Mouse (Mus musculus) ES-CJ7 (cell line): Measurements from ENCODE around the gene Zbed5.

Experiments used
- DNase-seq: peaks from one replicate; pipeline ENCODE4 v3.0.0; 2011; ENCODE audit warnings: low read depth, low spot score

The Zbed5 gene

GRCm38 (mm10) chr5:129908242-129908965 is 12.9 kb downstream of the Zbed5 start, which contains the start of gene Nupr1l:
Nupr1l (plus strand) TSS chr5:129908540.
- DNase-seq, result peak; percentile 80

GRCm38 (mm10) chr5:129909147-129909546 is 13.6 kb downstream of the Zbed5 start:
- no peak for DNase-seq

- peak; percentile 59 for DNase-seq
Measured at GRCm38 (mm10) chr5:129909591-129909990, 14.1 kb downstream of the Zbed5 start.

GRCm38 (mm10) chr5:129914024-129914423 is 18.5 kb downstream of the Zbed5 start:
- DNase-seq, result peak; percentile 84

GRCm38 (mm10) chr5:129915491-129915890 is 20.0 kb downstream of the Zbed5 start:
- peak; percentile 79 for DNase-seq

GRCm38 (mm10) chr5:129918065-129918651 is 22.6 kb downstream of the Zbed5 start:
- DNase-seq, result peak; percentile 71

- DNase-seq, result peak; percentile 41
Measured at GRCm38 (mm10) chr5:129918752-129919151, 23.2 kb downstream of the Zbed5 start.

- peak; percentile 65 for DNase-seq
Measured at GRCm38 (mm10) chr5:129919320-129919719, 23.8 kb downstream of the Zbed5 start.

- DNase-seq, result peak; percentile 62
Measured at GRCm38 (mm10) chr5:129921972-129922371, 26.4 kb downstream of the Zbed5 start.

GRCm38 (mm10) chr5:129924820-129925452 is 29.4 kb downstream of the Zbed5 start:
- no peak for DNase-seq

GRCm38 (mm10) chr5:129925933-129926332 is 30.4 kb downstream of the Zbed5 start:
- no peak for DNase-seq

- peak; percentile 42 for DNase-seq
Measured at GRCm38 (mm10) chr5:129929924-129930855, 34.7 kb downstream of the Zbed5 start.

GRCm38 (mm10) chr5:129936941-129937340 is 41.4 kb downstream of the Zbed5 start:
- no peak for DNase-seq

- DNase-seq, result no peak
Measured at GRCm38 (mm10) chr5:129940281-129940680, 44.8 kb downstream of the Zbed5 start.

- no peak for DNase-seq
Measured at GRCm38 (mm10) chr5:129940736-129941494, 45.4 kb downstream of the Zbed5 start.

- peak; percentile 99 for DNase-seq
Measured at GRCm38 (mm10) chr5:129941495-129942045, 46.0 kb downstream of the Zbed5 start, which contains the start of gene Vkorc1l1. Vkorc1l1 (plus strand) TSS chr5:129941970.

GRCm38 (mm10) chr5:129942073-129942939 is 46.8 kb downstream of the Zbed5 start:
- DNase-seq, result peak; percentile 27

- no peak for DNase-seq
Measured at GRCm38 (mm10) chr5:129943402-129943801, 47.9 kb downstream of the Zbed5 start.

- DNase-seq, result no peak
Measured at GRCm38 (mm10) chr5:129947528-129948033, 52.1 kb downstream of the Zbed5 start.
